Mouse (Mus musculus) spleen, postnatal 10 days (tissue): ENCODE data around the gene Ntng1.

ENCODE experiments used
- DNase-seq, 2 experiments: peaks; one replicate each; pipeline ENCODE4 v3.0.0; 2021 to 2022; ENCODE audit warnings: low spot score in 2 of 2

Ntng1 gene

DNA sequence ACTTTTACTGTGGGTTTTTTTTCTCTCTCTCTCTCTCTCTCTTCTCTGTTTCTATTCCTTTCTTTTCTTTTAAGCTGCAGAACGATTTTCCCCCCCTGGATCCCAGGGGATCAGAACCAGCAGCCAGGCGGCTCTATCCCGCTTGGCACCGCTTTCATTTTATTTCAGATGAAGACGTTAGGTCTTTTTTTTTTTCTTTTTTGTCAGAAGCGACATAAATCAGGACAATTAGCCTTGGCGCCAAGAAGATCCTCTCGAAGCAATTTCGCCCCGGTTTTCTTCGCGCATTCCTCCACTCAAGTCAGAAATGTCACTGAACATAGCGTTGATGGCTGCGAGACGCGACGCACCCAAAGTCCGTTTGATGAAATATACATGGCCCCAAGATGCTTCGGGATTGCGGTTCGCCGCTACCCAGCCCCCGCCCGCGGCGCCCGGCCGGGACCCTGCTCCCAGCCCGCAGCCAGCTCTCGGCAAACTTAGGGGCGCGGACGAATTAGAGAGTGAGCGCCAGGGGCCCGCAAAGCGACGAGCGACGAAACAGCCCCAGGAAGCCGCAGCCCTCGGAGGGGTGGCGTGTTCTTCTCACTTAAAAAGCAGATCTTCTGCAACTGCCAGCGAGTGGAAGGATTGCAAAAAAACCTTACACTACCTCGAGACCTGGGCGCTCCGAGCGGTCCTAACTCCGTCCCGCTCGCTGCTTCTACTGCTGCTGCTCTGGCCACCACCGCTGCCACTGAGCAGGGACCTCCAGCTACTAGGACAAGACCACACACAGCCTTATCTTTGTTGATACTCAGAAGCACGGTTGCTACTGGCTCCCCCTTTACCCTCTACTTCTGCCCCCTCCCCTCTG lies at the start of gene Ntng1:
TSS of gene Ntng1 (minus strand) at position 806 of the 856 bp plus-strand sequence.
- DNase-seq = peak in 1 of 2 experiments; percentile 12

DNA sequence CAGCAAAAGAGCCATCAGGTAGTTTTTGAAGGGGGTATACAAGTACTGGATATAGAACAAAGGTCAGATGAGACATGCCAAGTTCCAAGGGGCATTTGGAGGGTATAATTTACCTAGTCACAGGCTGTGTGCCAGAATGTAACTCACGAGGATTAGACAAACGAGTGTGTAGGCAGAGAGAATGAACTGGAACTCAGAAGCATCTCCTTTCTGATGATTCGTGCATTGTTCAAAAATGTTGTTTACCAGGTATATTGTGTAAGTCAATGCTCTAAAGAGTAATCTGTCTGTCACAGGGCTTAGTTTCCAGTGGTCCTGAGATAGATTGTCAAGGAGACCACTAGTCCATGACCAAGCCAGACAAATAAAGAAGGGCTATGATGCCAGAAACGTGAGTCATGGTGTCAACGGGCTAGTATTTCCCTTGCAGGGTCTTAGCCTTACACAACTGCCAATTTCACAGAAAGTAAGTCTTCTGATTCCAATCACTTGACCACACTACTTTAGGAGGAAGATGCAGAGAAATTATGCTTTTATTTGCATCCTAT lies 43.7 kb upstream of the Ntng1 start:
- no peak for DNase-seq

GRCm38 (mm10) chr3:110149089-110149488 lies 5.3 kb upstream of the Ntng1 start:
- no peak for DNase-seq

DNA sequence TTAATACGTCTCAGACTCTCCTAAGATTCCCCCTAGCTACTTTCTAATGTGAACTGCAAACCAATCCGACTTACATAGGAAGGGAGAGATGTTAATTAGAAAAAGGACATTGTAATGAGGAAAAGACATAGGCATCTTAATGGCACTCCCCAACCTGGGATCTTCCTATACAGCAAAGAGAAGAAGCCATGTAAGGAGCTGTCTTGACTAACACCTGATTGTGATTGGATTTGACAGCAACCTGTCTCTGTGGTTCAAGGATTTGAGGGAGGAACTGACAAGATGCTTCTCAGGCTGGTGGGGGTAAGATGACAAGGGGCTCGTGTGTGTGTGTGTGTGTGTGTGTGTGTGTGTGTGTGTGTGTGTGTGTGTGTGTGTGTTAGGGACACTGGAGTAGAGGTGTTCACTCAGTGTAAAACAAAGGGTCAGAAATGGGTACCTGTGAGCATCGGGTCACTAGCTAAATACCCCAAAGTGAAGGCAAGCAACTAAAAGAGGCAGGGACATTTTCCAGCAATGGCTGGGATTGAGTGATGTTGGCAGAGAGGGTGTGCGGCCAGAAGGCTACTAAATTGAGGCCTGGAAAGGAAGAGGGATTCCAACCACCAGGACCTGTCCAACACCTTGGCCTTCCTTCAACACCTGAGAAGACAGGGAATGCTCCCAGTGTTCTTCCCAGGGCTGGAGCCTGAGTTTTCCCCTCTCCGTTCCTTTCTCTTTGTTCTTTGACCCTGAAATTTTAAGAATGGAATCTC lies 667 bp upstream of the Ntng1 start:
- DNase-seq = no peak

- no peak for DNase-seq
Observed at GRCm38 (mm10) chr3:110142314-110143205, 1.3 kb downstream of the Ntng1 start.

GRCm38 (mm10) chr3:110141351-110142302 lies 2.2 kb downstream of the Ntng1 start:
- peak in 1 of 2 experiments; percentile 22 for DNase-seq

GRCm38 (mm10) chr3:110136115-110136514 lies 7.7 kb downstream of the Ntng1 start:
- no peak for DNase-seq

- no peak for DNase-seq
Observed at GRCm38 (mm10) chr3:110133150-110133549, 10.7 kb downstream of the Ntng1 start.

DNA sequence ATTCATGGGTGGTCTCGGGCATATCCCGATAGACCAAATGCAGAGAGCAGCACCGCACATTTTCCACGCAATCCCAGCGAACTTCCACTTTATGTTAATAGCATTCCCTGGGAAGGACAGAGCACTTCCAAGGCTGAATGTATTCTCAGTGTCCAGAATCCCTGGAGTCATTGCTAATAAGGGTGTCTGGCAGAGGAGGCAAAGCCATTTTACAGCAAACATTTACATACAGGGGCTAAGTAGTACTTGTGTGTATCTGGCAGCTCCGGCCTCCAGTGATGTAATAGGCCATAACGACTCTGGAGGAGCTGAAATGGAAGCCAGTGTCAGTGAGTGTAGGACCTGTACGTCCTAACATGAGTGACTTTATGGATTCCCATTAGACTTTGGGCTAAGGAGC lies 11.5 kb downstream of the Ntng1 start:
- no peak for DNase-seq

- no peak for DNase-seq
Observed at GRCm38 (mm10) chr3:110131043-110131891, 12.5 kb downstream of the Ntng1 start.

DNA sequence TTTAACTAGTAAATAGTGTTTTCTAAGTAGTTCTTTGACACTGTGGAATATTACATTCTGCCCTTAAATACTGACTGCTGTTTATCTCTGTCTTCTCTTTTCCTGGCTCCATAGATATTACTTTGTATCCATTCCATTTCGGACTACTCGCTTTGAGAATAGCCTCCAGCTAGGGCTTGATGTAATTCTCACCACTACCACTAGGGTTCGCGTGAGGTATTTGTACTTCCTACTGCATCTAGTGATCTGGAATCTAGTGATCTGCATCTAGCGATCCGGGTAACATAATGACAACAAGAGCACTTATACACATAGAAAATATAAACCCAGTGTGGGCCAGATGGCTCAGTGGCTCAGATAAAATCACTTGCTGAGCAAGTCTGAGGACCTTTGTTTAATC lies 14.2 kb downstream of the Ntng1 start:
- DNase-seq = no peak

DNA sequence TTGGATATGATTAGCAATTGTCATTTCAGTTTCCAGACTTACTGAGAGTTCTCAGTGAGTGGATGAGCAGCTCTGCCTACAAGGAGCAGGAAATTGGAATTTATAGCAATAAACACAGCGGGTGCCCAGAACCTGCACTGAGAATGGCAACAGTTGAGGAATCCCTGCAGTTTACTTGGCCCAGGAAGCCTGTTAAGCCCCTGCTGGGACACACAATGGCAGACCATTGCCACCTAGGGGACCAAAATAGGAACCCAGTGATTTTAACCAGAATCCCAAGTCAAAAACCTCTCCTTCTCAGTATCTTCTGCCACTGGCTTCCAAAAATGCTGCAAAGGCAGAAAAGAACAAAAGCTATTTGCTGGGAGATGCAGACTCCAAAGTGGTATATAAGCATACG lies 37.8 kb downstream of the Ntng1 start:
- no peak for DNase-seq

DNA sequence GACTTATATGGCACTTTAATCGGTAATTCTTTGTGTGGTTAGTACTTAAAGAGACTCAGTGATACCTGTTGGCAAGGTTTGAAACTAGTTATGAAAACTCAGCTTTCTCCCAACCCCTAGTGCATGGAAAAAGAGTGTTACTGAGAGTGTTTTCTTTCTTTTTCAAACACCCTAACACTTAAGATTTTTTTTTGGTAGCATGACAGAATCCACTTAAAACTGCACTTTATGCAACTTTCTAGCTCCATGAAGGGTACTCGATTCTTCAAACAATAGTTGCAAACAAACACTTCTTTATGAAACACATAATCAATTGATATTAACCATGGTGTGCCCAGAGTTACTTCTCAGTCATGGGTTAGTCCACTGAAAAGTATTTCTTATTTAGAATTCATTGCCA lies 49.4 kb downstream of the Ntng1 start:
- no peak for DNase-seq

- no peak for DNase-seq
Observed at GRCm38 (mm10) chr3:110094003-110094402, 49.8 kb downstream of the Ntng1 start.

DNA sequence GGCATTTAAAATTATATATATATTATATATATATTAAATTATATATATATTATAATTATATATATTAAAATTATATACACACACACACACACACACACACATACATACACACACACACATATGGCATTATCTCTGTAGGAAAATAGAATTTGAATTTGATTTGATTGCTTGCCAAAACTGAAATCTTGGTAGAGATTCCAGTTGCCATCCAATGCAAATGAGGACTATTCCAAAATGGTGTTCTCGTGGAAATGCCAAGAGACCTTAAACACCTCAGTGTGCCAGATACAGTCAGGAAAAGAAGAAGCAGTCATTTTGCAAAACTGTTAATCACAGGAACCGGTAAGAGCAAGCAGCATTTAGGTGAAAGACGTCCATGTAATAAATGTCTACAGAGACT lies 51.3 kb downstream of the Ntng1 start:
- no peak for DNase-seq

DNA sequence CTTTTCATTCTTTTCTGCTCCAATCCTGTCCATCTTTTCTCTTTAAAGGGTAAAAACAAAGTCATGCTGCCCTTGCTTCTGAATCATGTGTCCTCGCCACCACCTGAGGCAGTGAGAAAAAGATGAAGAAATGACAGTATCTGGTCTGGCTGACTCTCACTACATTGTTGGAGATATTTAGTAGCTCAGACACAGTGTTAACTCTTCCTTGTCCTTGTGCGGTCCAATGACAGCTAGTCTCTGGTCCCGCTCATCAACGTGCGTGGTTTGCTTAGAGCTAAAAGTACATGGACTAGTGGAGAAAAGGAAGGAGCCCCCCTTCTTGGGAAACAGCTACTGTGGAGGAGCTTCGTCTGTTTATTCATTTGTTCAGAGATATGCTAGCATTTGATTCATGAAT lies 56.6 kb downstream of the Ntng1 start:
- DNase-seq = no peak

GRCm38 (mm10) chr3:110085336-110085735 lies 58.5 kb downstream of the Ntng1 start:
- no peak for DNase-seq

- DNase-seq = no peak
Observed at GRCm38 (mm10) chr3:110064709-110065256, 79.0 kb downstream of the Ntng1 start.

DNA sequence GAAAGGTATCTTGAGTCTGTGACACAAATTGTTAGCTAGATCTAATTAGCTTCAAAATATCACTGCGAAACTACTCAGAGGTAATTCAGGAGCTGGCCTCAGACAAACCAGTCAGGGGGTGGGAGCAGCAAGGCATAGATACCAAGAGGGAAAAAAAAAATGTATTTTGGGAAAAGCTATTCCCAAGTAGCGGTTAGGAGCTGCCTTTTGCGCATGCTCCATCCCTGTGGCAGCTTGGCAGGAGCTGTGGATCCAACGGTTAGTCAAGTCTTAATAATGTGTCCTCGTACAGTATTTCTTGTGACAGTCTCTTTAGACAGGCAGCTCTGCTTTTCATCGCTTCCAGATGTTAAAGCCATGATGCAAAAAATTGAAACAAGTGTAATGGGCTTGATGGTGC lies 87.9 kb downstream of the Ntng1 start:
- DNase-seq = no peak
